Mouse (Mus musculus) forebrain, postnatal 0 days (tissue): ENCODE data around the gene Pnisr. TPM values are rescaled to one million over a fixed set of nuclear protein-coding genes. Genes with fewer than 3 reads are reported as not detected.

Experiments
- ATAC-seq: fragments of 200-750 bp; cut with Nextera tagmentation; 2 replicates; pipeline ENCODE4 v1.8.0; 2017; ENCODE audit warnings: mild to moderate bottlenecking, moderate library complexity
- DNase-seq: peaks from one replicate; pipeline ENCODE4 v3.0.0-alpha.2; 2015
- H3K27ac ChIP-seq: fragments of 300-500 bp; sonication (generic); 2 replicates; pipeline ENCODE4 v1.5.1; 2014; ENCODE audit warnings: low read depth, mild to moderate bottlenecking, antibody characterized with exemption, low read length, moderate library complexity, mixed read lengths
- H3K27me3 ChIP-seq: fragments of 300-500 bp; sonication (generic); 2 replicates; pipeline ENCODE4 v1.6.1; 2014; ENCODE audit warnings: mild to moderate bottlenecking, low read length, mixed read lengths; ENCODE audit not compliant: insufficient read depth
- H3K36me3 ChIP-seq: fragments of 300-500 bp; sonication (generic); 2 replicates; pipeline ENCODE4 v1.6.1; 2014; ENCODE audit warnings: mild to moderate bottlenecking, moderate library complexity; ENCODE audit not compliant: insufficient read depth
- H3K4me1 ChIP-seq: fragments of 300-500 bp; sonication (generic); 2 replicates; pipeline ENCODE4 v1.6.1; 2014; ENCODE audit warnings: antibody characterized with exemption; ENCODE audit not compliant: insufficient read depth
- H3K4me2 ChIP-seq: fragments of 300-500 bp; sonication (generic); 2 replicates; pipeline ENCODE4 v1.6.1; 2014; ENCODE audit warnings: low read depth, mild to moderate bottlenecking, moderate library complexity
- H3K4me3 ChIP-seq: fragments of 300-500 bp; sonication (generic); 2 replicates; pipeline ENCODE4 v1.5.1; 2014; ENCODE audit warnings: low read depth, low read length, mixed read lengths
- H3K9ac ChIP-seq: fragments of 300-500 bp; sonication (generic); 2 replicates; pipeline ENCODE4 v1.6.1; 2014; ENCODE audit warnings: mild to moderate bottlenecking
- H3K9me3 ChIP-seq: fragments of 300-500 bp; sonication (generic); 2 replicates; pipeline ENCODE4 v1.6.1; 2016; ENCODE audit warnings: low read length
- CTCF ChIP-seq: sonication (generic); IDR thresholded peaks from 2 replicates; pipeline ENCODE4 v1.5.1; 2016; ENCODE audit warnings: antibody characterized with exemption, control low read depth, low read depth
- WGBS: fragments of 180-500 bp; shearing (Covaris S2); extraction: QIAGEN DNeasy Blood & Tissue Kit; methylation state at CpG from one replicate; pipeline ENCODE4 v1.1.7; 2014; 5-methylcytosine and 5-hydroxymethylcytosine counted together
- polyA plus RNA-seq: library from polyadenylated mRNA; unstranded; fragments of >200 nt; fragmentation: Nextera tagmentation; extraction: Ambion mirVana; gene quantifications from 2 replicates; pipeline ENCODE4 v1.2.1, GENCODE M21; 2015
- total RNA-seq: library from RNA; depleted of rRNA; stranded (reverse); fragments of >200 nt; gene quantifications from 2 replicates; pipeline ENCODE4 v1.2.3, GENCODE M21; 2014; rRNA removed

Pnisr gene
- total and polyA plus RNA-seq, 2 experiments from 2014 or later, result 104 to 128 TPM

- Histone ChIP-seq H3K9me3 (no peaks in the 10 kb centered on the region), H3K4me3 (no peak overlapping the region), H3K27me3 (no peaks in the 10 kb centered on the region), H3K9ac (no peak overlapping the region), H3K27ac (no peak overlapping the region), H3K4me1 (no peaks in the 10 kb centered on the region), H3K36me3 (no peaks in the 10 kb centered on the region), H3K4me2 (no peak overlapping the region)
- ATAC-seq, result no peak
- DNase-seq, result no peak
- 96% methylated on average over 6 of the region's 6 CpGs for WGBS
- no peak for TF ChIP-seq CTCF
Observed at GRCm38 (mm10) chr4:21882806-21883205, 35.4 kb downstream of the Pnisr start.

GRCm38 (mm10) chr4:21885831-21886230, 38.4 kb downstream of the Pnisr start:
- Histone ChIP-seq H3K4me2 (no peak overlapping the region), H3K9ac (no peak overlapping the region), H3K36me3 (no peaks in the 10 kb centered on the region), H3K4me1 (no peaks in the 10 kb centered on the region), H3K27me3 (no peaks in the 10 kb centered on the region), H3K9me3 (no peaks in the 10 kb centered on the region), H3K4me3 (no peak overlapping the region), H3K27ac (no peak overlapping the region)
- no peak for TF ChIP-seq CTCF
- DNase-seq (no peak), ATAC-seq (no peak)
- WGBS, result 84% methylated on average over 8 of the region's 8 CpGs

Other genes with a start within 250 kb of the Pnisr start
- gene Prdm13, start 161.6 kb upstream of the Pnisr start, total RNA-seq, result 0.38 and 1.5 TPM in 2 replicates
- gene Prdm13, start 161.6 kb upstream of the Pnisr start, polyA plus RNA-seq, result not detected in 2 replicates
- gene Ccnc, start 119.9 kb upstream of the Pnisr start, total RNA-seq, result 40.8 and 47.5 TPM in 2 replicates
- 44.2 and 56.0 TPM in 2 replicates for gene Ccnc, start 119.9 kb upstream of the Pnisr start, polyA plus RNA-seq
- 12.0 and 15.1 TPM in 2 replicates for gene Usp45, start 80.4 kb upstream of the Pnisr start, total RNA-seq
- gene Usp45, start 80.4 kb upstream of the Pnisr start, polyA plus RNA-seq, result 3.5 and 5.3 TPM in 2 replicates
- gene Tstd3, start 80.4 kb upstream of the Pnisr start, total RNA-seq, result 10.5 and 15.9 TPM in 2 replicates
- gene Tstd3, start 80.4 kb upstream of the Pnisr start, polyA plus RNA-seq, result 13.2 and 16.6 TPM in 2 replicates
- gene Coq3, start 32.1 kb downstream of the Pnisr start, total RNA-seq, result 15.7 and 20.7 TPM in 2 replicates
- gene Coq3, start 32.1 kb downstream of the Pnisr start, polyA plus RNA-seq, result 22.2 and 22.7 TPM in 2 replicates
- 64.1 and 72.0 TPM in 2 replicates for gene Faxc, start 83.7 kb downstream of the Pnisr start, total RNA-seq
- 8.5 and 11.8 TPM in 2 replicates for gene Faxc, start 83.7 kb downstream of the Pnisr start, polyA plus RNA-seq